Mouse (Mus musculus) granulocyte monocyte progenitor cell, adult 5-6 weeks (primary cell): ENCODE measurements around the gene Atp2a1. TPM values are rescaled to one million over a fixed set of nuclear protein-coding genes. Genes with fewer than 3 reads are reported as not detected.

Experiments
- ATAC-seq: replicated peaks from 2 replicates; pipeline ENCODE4 v1.8.0; 2016; ENCODE audit warnings: mild to moderate bottlenecking, moderate TSS enrichment, inconsistent platforms; ENCODE audit not compliant: poor library complexity, severe bottlenecking
- total RNA-seq, 2 experiments: library from RNA; stranded (forward) in 1 of 2; stranded (reverse) in 1 of 2; fragments of 200-712, 200-1000 nt in 1 of 2; fragments of >200 nt in 1 of 2; fragmentation: Nextera tagmentation in 1 of 2; gene quantifications; 2 replicates each; pipeline ENCODE4 v1.2.3; 2014 to 2017

Gene Atp2a1
- total RNA-seq, 2 experiments from 2014 or later: not detected

- ATAC-seq: no peak
Observed at GRCm38 (mm10) chr7:126473470-126474086, 10.7 kb upstream of the Atp2a1 start.

GRCm38 (mm10) chr7:126472713-126473112 lies 9.8 kb upstream of the Atp2a1 start:
- ATAC-seq: no peak; the same call in 1 of the 2 replicates

DNA sequence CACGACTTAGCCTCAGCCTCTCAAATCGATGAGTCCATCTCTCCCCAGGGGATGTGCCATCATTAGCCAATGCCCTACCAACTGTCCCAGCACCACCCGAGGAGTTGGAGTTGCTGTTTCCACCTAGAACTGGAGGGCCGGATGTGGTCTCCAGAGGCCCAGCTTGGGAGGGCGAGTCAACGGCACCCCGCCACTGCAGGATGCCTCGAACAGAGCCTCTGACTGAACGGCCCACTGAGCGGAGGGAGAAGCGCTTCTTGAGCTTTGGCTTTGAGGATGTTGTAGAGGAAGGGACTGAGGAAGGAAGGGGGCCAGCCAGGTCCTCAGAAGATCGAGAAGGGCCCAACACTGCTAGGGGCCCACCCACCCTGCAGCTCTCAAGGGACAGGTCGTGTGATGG lies 9.4 kb upstream of the Atp2a1 start:
- peak; percentile 60 for ATAC-seq

DNA sequence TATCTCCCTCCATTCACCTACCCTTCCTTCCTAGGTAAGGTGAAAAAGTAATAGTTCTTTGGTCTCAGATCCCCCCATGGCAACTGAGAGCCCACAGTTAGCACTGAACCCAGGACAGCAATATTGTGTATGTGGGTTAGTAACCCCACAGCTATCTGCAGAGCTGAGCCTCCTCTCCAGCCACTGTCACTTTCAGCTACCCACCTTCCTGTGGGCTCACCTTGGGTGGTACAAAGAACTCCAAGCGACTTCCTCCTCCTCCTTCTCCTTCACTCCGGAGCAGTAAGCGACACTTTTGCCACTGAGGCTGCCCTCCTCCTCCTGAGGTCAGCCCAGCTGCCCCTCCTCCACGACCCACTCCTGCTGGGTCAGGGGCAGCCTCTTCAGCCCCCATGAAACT lies 8.9 kb upstream of the Atp2a1 start:
- no peak for ATAC-seq

- ATAC-seq: no peak
Observed at GRCm38 (mm10) chr7:126471361-126471760, 8.5 kb upstream of the Atp2a1 start.

DNA sequence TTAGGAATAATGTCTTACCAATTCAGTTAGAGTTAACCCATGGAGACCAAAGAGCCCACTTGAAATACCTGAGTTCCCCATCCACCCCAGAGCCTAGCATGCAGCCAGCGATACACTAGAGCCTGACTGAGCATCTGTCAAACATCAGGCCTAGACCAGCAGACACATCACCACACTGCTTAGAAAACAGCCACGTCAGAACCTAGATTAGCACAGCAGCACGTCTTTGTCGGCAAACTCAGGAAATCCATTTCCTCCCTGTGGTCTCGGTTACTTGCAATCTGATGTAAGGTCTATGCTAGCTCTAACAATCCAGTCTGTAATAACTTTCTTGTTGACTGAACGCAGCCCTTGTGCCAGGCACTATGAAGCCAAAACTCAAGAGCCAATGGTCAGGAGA lies 7.2 kb upstream of the Atp2a1 start:
- ATAC-seq: peak; percentile 53

DNA sequence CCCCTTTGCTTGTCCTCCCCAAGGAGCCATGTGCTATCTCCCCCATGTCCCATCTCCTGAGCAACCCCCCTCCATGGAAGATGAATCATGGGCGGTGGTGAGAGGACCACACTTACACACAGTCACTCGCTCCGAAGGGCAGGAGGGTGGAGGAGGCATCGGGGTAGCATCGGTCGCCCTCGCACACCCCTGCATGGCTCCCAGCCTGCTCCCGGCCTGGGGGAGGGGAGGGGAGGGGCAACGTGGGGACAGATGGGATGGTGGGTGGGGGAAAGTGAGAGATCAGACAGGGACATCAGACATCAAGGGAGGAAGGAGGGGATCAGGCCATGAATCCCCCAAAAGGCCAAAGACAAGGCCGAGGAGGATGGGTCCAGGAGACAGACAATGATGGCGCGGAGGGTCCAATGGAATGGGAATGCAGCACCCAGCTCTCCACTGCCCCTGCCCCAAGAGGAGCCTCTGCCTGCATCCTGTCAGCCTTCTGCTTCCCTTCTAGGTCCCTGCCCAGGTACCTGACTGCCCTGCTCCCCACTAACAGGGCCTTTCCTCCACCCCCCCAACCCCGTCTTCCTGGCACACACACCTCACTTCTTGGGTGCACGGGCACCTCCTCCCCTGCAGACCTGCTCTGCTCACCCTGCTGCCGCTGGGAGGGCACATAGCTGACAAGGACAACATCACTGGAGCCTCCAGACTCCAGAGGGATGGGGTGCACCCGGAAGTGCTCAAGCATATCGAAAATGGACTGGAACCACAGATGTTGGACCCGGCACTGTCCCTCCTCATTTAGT lies 5.1 kb upstream of the Atp2a1 start:
- ATAC-seq: no peak

DNA sequence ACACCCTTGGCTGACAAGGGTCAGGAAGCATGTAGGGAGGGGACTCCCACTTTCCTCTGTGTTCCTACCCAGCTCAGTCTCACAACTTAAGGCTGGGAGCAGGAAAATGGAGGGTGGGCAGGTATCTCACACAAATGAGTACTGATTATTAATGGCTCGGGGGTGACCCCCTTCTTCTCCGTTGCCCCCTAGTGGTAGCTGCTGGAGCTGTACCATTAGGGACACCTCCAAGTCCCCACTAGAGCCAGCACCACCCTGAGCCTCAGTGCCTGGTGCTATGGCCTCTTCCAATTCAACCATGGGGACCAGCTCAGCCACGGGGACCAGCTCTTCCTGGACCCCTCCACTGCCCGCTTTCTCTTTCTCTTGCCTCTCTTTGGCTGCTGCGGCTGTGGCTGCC lies 4.4 kb upstream of the Atp2a1 start:
- ATAC-seq: peak; percentile 28; the same call in 1 of the 2 replicates

- no peak for ATAC-seq
Observed at GRCm38 (mm10) chr7:126466707-126467106, 3.8 kb upstream of the Atp2a1 start.

DNA sequence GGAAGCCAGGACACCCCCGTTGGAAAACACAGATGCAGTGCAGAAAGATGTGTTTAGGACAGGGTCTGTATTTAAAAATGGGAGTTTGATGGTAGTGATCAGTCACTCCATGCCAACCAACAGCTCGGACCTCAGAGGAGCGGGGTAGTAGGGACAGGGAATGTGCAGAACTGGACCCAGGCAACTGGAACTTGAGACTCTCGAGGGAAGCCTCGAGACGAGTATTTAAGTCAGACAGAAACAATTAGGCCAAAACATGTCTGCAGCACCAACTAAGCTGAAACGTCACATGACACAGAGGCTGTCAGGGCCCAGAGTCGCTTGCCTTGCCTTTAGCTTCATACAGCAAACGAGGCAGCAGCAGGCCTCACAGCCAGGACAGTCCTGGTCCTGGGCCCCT lies 3.2 kb upstream of the Atp2a1 start:
- ATAC-seq: no peak

DNA sequence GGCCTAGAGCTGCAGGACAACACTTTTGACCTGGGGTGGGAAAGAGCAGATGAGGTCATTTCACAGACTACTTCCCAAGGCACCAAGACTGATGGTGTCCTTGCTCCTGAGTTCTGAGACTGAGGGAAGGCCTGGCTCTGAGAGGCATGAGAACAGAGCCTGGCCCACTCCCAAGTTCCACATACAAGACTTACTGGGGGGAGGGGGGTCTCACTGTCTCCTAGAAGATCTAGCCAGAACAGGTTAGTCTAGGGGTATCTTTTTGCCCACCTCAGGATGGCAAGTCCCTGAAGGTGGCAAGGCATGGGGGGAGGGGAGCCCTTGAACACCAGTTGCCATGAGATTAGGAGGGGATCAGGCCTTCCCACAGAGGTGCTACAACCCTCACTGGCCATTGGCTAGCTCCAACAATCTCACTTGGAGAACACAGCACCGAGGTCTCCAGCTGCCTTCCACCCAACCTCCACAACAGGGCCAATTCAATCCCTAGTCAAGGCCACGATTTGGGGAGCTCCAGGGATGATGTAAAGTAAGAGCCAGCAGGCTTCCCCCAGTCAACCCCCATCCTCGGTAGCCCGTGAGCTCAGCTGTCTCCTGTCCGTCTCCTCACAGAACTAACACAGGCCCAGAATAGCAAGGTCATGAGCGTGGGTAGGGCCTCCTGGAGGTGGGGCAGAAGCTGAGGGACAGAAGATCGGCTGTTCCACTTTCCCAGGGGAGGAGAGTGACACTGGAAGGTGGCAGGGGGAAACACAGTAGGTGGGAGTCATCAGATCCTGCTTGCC lies 2.5 kb upstream of the Atp2a1 start:
- no peak for ATAC-seq

GRCm38 (mm10) chr7:126464836-126465235 lies 1.9 kb upstream of the Atp2a1 start:
- ATAC-seq: no peak

DNA sequence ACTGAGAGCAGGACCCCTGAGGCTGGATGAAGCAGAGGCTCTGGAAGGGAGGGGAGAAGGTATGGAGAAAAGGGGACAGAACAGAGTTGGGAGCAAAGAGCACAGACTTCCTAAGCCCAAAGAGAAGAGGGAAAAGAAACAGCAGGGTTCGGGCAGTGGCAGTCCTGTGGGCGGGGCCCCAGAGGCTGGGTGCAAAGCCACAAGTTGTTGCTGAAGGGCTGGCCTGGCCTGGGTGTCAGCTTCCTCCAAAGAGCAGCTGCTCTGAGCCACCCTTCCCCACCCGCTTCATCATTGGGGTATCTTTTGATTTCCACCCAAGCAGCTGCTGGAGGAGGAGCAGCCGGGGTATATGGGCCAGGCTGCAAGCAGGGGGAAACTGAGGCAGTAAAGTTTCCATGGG lies 1.2 kb upstream of the Atp2a1 start:
- peak; percentile 82 for ATAC-seq

- ATAC-seq: no peak
Observed at GRCm38 (mm10) chr7:126463547-126463946, 639 bp upstream of the Atp2a1 start.

DNA sequence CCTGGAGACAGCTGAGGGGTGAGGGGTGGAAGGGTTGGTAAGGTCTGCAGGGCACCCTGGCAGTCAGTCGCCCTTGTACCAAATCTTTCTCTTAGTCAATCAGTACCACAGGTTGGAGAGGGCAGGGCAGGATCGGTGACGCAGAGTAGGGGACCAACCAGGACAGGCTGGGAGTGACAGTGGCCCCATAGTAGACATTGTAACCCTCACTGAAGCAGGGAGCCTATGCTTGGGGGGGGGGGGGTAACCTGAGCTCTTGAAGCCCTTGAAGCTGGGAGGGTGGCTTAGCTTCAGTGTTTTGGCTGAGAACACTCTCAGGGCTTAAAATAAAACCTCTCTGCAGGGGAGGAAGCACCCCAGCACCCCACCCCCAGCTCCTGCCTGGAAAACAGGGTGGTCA lies 1.3 kb downstream of the Atp2a1 start:
- ATAC-seq: no peak

DNA sequence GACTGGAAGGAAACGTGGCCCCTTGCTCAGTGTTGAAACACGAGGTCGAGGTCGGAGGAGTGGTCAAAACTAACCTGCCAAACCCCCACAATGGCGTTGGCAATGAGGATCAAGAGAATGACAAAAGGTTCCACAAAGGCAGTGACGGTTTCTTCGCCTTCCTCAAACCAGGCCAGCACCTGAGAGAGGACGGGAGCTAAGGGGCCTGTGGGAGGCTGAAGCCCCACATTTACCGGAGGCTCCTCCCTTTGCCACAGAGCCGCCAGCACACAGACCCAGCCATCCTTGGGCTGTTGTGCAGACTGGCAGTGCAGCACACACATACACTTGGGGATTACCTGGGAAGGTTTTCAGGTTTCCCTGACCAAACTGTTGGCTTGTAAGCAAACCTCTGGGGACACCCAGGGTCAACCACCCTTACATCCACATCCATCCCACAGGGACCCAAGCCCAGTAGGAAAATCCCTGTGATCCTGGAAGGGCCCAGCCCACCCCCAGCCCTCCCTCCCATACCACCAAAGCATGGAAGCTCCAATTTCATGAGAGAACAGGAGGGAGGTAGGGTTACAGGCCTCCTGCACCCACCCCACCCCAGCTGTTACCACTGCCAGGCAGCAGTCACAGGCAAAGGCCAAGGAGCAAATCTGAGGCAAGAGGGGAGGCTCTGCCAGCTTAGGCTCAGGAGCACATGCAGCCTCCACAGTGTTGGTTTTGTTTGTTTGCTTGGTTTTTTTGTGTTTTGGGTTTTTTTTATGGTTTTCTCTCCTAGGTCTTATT lies 2.1 kb downstream of the Atp2a1 start:
- ATAC-seq: no peak

DNA sequence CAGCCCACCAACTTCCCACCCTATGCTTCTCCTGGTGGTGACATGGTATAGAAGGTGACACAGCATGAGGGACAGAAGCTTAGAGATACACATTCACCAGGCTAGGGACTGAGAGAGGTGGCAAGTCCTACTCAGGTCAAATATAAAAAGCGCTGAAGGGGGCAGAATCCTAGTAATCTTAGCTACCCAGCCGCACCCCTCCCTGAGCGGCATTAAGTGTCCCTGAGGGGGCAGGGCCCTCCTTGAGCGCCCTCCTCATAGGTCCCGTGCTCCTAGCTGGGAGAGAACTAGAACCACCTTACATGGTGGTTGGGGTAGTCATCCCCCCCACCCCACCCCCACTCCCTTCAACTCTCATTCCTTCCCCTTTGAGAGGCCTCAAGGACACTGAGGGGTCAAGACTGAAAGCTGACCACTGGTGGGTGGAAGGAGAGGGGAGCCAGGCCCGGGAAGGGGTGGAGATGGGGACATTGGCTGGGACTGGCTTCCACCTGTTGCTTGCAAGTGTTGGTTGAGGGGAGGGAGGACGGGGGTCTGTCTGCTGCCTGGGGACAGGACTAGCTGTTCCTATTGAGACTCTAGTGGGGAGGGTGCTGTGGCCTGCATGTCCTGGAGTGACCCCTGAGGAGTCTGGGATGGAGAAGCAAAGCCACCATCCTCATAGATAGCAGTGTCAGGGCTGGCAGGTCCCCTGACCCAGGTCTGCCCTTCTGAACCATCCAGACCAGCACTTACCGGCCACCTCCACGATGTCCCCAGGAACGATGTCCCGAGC lies 3.9 kb downstream of the Atp2a1 start:
- ATAC-seq: no peak

DNA sequence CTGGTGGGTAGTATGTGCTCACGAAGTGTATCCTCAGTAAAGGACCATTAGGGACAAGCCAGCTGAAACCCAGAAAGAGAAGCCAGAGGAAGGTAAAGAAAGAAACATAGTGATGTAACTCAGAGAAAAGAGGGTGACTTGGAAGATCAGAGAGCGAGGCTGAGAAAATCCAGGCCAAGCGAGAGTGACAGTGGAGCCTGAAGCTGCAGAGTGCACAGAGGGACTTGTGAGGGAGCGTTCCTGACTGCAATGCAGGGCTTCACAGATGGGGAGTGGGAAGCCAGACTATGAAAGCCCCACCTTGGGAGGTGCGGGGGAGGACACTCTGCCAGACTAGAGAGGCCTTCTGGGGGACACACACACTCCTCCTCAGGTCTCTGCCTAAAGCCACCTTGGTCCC lies 4.7 kb downstream of the Atp2a1 start:
- ATAC-seq: no peak

GRCm38 (mm10) chr7:126456382-126457266 lies 6.3 kb downstream of the Atp2a1 start:
- ATAC-seq: no peak
